Mouse (Mus musculus) 3134 (cell line): ENCODE measurements around the gene Mki67.
A peak's percentile ranks its signal among the peaks of the same experiment; 100 is the strongest.

Experiments used
- DNase-seq: peaks from one replicate; pipeline ENCODE4 v3.0.0-alpha.2; 2011; ENCODE audit warnings: low spot score; ENCODE audit not compliant: insufficient read length; ENCODE audit errors: extremely low read depth

Gene Mki67

GRCm38 (mm10) chr7:135673576-135673975 is 42.6 kb downstream of the Mki67 start:
- DNase-seq, result no peak

- DNase-seq, result no peak
These were observed 47.1 kb downstream of the Mki67 start for GRCm38 (mm10) chr7:135668852-135669739.

GRCm38 (mm10) chr7:135666314-135666713 is 49.8 kb downstream of the Mki67 start:
- no peak for DNase-seq

GRCm38 (mm10) chr7:135664211-135664610 is 52.0 kb downstream of the Mki67 start:
- no peak for DNase-seq

- no peak for DNase-seq
These were observed 55.8 kb downstream of the Mki67 start for GRCm38 (mm10) chr7:135660314-135660713.

- DNase-seq, result peak; percentile 77
These were observed 56.7 kb downstream of the Mki67 start for GRCm38 (mm10) chr7:135659314-135659935.

- DNase-seq, result no peak
These were observed 58.0 kb downstream of the Mki67 start for GRCm38 (mm10) chr7:135658150-135658549.

GRCm38 (mm10) chr7:135655113-135655512 is 61.0 kb downstream of the Mki67 start:
- DNase-seq, result no peak

- no peak for DNase-seq
These were observed 61.9 kb downstream of the Mki67 start for GRCm38 (mm10) chr7:135654288-135654687.

- no peak for DNase-seq
These were observed 62.6 kb downstream of the Mki67 start for GRCm38 (mm10) chr7:135653601-135654000.

- DNase-seq, result no peak
These were observed 63.4 kb downstream of the Mki67 start for GRCm38 (mm10) chr7:135652781-135653180.

- peak; percentile 50 for DNase-seq
These were observed 64.2 kb downstream of the Mki67 start for GRCm38 (mm10) chr7:135651831-135652511.

GRCm38 (mm10) chr7:135650061-135650460 is 66.1 kb downstream of the Mki67 start:
- no peak for DNase-seq

GRCm38 (mm10) chr7:135649306-135649705 is 66.9 kb downstream of the Mki67 start:
- DNase-seq, result no peak

- DNase-seq, result no peak
These were observed 67.3 kb downstream of the Mki67 start for GRCm38 (mm10) chr7:135648821-135649220.

- DNase-seq, result no peak
These were observed 69.2 kb downstream of the Mki67 start for GRCm38 (mm10) chr7:135646976-135647375.

GRCm38 (mm10) chr7:135644452-135644851 is 71.7 kb downstream of the Mki67 start:
- DNase-seq, result no peak

GRCm38 (mm10) chr7:135641698-135642507 is 74.3 kb downstream of the Mki67 start:
- DNase-seq, result no peak
